Mouse (Mus musculus): ENCODE measurements at regions not wholly inside any gene's neighbourhood (a gene's known extent, or its start where the extent isn't known, plus 50 kb on each side); places are given as distances from the start of the nearest gene placed in this dataset.
A peak's percentile ranks its signal among the peaks of the same experiment; 100 is the strongest.

DNA sequence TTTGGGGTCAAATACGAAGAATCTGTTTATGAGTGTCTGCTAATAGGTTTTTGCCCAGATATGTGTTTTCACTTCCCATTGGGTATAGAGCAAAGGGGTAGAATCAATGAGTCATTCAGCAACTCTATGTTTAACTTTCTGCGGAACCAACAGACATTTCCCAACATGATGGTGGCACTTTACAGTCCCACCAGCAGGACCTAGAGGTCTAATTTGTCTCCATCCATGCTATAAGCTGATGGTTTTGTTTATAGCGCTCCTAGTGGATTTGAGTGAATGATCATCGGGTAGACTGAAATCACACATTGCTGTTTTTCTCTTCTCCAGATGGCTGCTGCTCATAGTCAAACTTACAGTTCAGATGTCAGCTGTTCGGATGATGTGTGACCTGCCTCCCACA is 99.7 kb upstream of the Arid5b start:
- no peak for DNase-seq (ENCODE audit: low read depth, low spot score)

DNA sequence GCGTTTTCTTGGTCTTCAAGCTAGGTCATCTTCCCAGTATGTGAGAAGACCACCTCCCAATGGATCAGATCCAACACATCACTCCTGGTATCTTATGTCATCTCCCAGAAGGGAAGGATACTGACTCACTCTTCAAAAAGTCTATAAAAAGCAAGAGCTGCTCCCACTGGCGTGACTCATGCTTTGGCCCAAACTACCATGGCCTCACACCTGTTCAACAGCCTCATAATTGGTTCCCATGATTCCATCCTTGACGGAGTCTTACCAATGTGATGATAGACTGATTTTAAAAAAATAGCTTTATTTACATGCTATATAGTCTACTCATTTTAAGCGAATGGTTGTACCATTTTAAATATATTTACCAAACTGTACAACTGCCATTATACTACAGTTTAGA is 98.9 kb upstream of the Arid5b start:
- DNase-seq (ENCODE audit: low read depth, low spot score), result no peak

DNA sequence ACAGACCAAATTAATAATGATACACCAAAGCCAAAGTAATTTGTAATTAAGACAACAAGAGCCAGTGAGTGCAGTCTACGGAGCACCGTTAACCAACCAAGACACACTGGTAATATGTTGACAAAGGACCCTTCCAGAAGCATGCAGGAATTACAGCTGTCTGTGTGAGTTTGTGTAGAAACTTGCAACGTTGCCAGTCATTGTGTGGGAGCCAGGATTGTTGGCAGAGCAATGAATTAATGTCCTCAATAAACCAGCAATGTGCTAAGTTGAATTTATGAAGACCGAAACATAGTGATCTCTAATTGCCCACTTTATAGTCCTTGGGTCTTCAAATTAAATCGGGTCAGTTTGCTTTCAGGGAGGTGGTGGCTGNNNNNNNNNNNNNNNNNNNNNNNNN is 95.3 kb upstream of the Arid5b start:
- no peak for DNase-seq (ENCODE audit: low read depth, low spot score)

DNA sequence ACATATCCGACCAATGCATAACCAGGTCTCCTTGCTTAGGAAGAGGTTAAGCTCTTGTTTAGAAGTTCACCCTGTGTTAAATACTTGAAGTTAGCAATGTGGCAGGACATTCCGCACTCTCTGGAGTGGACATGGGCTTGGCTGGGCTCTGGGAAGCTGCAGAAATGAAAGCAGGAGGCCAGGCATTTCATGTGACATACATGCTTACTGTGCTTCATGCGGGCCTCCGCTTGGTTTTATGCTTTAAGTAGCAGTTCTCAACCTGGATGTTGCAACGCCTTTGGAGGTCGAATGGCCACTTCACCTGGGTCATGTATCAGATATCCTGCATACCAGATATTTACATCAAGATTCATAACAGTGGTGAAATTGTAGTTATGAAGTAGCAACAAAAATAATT is 93.2 kb upstream of the Arid5b start:
- no peak for DNase-seq (ENCODE audit: low read depth, low spot score)

DNA sequence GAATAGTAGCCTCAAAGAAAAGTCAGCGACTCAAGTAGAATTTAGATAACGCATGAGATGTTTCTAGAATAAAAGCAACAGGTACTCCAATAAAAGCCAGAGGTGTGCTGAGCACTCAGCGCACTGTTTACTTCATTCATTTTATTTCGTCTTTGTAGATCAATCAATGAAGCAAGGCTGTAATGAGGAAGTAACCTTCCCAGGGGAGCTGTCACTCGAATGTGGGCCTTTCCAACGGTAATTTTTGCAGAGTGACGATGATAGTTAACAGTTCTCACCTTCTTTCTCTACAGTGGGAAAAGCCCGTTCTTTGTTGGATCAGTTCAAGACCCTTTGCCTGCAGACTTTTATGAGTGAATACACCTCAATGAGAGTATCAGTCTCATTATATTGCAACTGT is 92.4 kb upstream of the Arid5b start:
- DNase-seq (ENCODE audit: low read depth, low spot score), result no peak

DNA sequence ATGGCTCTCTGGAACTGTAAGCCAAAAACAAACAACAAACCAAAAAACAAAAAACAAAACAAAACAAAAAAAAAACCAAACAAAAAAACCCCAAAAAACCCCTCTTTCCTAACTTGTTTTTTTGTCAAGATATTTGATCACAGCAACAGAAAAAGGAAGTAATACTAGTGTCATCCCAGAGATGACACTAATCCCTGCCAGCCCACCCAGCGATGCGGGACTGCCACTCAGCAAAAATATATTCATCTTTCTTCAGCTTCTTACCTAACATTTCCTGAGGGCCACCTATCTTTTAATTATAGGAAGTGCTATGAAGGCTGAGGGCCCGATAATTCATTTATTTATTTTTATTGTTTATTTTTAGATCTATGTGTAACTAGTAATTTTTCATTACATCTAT is 88.3 kb upstream of the Arid5b start:
- DNase-seq (ENCODE audit: low read depth, low spot score), result no peak

DNA sequence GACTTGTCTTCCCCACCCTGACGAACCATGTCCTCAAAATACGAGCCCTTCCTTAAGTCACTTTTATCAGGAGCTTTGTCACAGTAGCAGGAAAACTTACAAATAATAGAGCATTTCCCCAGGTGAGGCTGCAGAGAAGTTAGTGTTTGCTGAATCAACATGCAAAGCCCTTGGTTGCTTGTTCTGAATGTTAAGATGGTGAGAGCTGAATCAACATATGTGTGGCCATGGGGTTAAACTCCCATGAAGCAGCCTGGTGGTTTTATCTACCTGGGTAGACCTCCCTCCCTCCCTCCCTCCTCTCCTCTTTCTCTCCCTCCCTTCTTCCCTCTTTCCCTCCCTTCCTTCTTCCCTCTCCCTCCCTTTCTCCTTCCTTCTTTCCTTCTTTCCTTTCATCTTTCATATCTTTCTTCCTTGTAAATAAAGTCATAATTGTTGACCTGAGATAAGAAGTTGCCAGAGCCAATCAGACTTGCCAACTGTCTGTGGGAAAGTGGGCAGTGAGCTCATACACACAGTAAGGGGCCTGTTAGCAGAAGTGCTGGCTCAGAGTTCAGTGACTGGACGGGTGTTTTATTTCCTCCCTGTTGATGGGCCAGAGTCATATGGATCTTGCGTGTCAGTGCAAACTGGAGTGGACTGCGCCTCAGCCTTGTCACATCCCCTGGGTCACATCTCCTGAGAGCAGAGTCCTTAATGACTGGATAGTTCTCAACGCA is 82.4 kb upstream of the Arid5b start:
- DNase-seq (ENCODE audit: low read depth, low spot score), result no peak

DNA sequence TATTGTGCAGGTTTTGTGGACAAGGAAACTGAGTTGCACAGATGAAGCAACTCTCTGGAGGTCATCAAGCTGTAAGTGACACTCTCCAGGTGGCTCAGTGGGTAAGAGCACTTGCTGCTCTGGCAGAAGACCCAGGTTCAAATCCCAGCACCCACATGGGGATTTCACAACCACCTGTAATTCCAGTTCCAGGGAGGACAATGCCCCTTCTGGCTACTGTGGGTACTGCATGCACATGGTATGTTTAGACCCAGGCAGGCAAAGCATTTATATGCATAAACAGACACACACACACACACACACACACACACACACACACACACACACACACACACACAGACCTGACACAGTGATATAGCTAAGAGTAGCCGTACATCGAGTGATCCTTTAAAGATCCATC is 80.6 kb upstream of the Arid5b start:
- no peak for DNase-seq (ENCODE audit: low read depth, low spot score)

DNA sequence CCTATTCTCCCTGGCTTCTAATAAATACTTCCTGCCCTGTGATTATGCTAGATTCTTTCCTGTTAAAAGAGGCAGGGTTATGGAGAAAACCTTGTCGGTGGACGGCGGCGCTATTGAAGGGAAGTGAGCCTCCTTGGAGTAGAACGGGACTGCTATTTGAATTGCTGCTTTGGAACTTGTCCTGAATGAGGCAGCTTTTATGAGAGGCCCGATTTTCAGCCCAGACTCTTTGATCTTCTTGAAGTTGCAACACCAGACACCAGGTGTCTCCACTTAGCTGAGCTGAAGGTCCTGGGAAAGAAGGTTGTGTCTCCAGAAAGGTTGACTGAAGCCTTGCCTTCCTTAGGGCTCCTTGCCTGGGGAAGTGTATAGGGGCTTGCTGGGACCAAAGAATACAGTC is 78.4 kb upstream of the Arid5b start:
- DNase-seq (ENCODE audit: low read depth, low spot score), result peak; percentile 76

DNA sequence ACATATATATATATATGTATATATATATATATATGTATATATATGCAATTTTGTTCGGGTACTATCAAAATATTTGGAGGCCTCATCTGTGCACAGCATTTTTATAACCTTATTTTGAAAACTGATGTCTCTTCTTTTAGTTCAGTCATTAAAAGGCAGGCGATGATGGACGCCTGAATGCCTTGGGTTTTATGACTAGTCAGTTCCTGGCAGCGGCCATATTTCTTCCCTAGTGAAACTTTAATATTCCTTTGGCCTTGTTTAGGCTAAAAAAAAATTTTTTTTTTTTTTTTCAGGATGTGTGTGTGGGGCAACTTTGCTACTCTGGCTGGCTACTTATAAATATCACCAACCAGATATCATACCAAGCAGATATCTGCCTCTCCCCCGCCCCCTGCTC is 78.0 kb upstream of the Arid5b start:
- DNase-seq (ENCODE audit: low read depth, low spot score), result peak; percentile 43

DNA sequence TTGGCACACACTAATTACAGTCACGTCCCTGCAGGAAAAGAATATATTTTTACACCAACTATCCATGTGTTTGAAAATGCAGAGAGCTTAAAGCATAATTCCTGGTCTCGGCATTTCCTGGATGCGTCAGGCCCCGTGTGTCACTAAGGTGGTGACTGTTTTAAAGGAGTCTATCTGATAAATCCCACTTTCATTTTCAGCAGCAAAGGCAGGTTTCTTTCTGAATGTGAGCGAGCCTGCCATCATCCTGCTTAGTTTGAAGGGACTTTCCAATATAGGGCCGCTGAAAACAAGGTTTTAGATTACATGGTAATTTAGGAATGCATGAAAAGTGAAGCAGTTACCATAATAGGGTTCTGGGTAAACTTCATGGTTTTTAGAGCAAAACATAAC is 77.5 kb upstream of the Arid5b start:
- peak; percentile 16 for DNase-seq (ENCODE audit: low read depth, low spot score)

DNA sequence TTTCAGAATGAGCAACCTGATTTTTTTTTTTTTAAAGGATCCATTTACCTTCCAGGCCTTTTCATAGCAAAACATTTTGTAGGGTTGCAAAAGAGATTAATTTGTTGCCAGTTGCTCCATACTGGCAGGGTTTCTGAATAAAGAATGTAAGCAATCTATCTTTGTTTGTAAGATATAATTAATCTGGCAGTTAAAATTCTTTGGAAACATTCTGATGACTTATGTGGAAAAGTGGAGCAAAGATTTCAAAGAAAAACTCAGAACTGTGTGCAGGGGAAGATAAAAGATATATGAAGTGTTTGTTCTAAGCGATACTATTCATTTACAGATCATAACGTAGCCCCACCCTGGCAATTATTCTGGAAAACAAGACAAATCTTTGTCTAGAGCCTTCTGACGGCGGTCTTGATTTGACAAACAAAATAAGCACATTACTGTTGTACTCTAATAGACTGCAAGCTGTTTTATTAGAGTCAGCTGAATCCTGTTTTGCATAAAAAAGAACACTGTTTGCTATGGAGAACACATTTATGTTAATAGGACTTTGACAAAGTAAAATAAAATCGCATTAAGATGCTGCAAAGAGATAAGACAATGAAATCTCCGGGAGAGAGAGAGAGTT is 77.0 kb upstream of the Arid5b start:
- peak; percentile 25 for DNase-seq (ENCODE audit: low read depth, low spot score)

DNA sequence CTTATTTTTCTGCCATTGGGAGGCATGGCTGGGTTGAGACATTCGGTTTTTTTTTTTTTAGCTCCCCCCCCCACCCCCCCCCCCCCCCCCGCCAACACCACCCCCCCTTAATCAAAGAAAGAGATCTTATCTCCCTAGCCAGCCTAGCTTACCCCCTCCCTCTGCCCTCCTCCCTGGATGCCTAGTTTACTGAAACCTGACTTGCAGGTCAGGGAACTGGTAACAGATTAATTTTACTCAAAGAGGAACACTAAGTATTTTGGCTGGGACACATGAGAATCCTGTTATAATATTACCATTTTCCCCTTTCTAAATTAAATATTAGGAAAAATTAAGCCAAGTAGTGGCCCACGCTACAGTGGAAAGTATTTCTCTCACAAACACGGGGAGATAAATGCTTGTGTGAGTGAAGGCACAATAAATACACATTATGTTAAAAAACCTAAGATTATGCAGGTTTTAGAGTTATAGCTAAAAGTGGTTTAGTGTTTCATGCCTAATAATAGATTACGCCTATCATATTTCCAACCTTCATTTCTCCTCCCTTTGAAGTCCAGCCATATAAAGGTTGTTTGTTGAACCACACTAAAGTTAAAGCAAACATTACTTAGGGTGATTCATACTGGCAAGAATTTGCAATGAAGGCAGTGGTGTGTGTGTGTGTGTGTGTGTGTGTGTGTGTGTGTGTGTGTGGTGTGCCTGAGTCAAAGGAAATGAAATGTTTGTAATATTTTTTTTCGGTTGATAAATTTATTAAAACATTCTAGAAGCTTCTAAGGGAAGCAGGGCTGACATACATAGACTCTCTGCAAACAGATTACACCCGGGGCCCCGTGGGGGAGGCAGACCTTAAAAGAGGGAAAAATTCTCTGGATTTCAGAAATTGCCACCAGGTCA is 76.0 kb upstream of the Arid5b start:
- DNase-seq (ENCODE audit: low read depth, low spot score), result peak; percentile 39

DNA sequence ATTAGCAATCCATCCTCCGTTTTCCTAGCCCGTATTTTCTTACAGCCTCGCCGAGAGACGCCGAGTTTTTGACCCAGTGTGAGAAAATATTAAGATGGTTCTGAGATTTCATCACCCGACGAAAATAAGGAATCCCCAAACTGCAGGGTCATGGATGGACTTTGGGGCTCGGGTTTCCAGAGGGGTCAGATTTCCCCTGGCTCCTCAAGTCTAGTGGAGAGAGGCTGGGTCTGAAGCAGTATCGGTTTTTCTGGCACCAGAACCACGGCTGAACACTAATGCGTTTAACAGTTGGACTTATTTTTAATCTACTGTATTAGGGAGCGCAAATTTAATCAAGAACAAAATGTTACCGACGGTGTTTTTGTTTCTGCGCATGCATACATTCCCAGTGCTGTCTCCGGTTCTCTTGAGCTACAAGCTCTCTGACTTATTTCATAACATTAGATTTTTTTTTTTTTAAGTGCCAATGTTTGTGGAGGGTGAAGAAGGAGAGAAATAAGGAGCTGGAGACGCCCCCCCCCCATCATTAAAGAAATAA is 75.2 kb upstream of the Arid5b start:
- peak; percentile 14 for DNase-seq (ENCODE audit: low read depth, low spot score)

DNA sequence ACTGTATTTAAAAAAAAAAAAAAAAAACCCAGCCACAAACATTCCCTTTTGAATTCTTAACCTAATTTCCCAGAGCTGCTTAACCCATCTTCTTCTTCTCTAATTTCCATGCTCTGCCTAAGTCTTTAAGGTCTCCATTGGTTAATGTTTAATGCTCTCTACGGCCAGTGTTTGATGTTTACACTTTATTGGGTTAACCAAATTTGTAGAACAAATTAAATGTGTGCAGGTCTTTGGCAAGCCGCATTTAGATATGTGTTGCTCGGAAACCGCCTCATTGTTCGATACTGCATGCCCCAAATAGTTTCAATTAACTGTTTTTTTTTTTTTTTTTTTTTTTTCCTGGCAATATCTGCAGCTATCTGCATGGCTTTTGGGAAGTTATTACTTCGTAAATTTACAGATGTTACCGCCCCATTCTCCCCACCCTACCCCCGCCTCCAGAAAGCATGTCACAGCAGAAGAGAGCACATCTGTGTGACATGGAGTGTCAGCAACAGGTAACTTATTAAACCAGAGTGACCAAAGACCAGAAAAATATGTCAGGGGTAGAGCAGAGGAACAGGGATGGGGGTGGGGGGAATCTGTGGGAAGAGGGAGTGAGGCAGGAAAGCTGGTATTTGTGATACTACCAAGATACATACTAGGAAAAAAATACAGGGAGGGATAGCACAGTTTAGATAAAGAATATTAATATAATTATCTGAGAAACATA is 73.5 kb upstream of the Arid5b start:
- no peak for DNase-seq (ENCODE audit: low read depth, low spot score)

DNA sequence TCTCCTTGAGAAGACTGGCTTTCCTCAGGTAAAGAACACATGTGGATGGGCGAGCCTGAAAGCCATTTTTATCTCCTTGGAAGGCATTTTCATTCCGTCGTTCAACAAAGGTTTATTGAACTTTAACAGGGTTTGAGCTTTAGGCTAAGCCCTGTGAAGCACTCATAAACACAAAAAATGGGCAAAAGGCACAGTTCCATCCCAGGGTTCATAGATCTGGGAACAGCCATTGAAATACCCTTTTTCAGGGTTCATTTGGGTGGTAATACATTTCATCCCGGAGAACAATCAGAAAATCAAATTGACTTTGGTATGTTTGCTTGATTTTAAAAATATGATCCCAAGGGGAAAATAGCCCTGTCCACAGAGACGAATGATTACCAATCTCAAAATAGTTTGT is 72.9 kb upstream of the Arid5b start:
- DNase-seq (ENCODE audit: low read depth, low spot score), result no peak

DNA sequence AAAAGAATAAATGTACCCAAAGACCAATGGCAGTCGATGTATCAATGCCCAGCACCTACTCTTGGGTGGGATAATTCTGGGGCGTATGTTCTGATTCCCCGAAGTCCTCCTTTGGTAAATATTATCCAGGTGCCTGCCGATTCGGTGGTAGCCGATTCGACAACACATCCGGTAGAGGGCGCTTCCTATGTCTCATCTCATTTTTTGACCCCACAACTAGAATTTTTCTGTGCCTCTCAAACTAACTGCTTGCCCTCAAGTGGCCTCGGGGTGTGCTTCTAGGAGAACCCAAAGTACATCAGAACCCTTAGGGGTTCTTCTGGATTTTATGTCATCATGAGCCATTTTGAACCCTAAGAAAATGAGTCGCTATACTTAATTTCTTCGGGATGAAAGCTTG is 72.3 kb upstream of the Arid5b start:
- DNase-seq (ENCODE audit: low read depth, low spot score), result no peak

DNA sequence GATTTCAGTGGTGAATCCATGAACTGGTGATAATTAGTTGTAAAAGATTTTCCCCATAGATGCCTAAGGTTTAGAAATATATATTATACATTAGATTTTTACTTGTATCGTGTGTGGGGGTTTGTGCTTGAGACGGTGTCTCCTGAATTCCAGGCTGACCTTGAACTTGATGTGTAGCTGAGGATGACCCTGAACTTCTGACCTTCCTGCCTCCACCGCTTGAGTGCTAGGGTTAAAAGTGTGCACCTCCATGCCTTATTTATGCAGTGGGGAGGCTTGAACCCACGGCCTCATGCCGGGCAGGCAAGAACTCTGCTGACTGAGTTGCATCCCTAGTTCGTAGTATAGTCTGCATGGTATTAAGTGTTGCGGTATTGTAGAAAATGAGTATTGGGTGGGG is 69.3 kb upstream of the Arid5b start:
- DNase-seq (ENCODE audit: low read depth, low spot score), result no peak

DNA sequence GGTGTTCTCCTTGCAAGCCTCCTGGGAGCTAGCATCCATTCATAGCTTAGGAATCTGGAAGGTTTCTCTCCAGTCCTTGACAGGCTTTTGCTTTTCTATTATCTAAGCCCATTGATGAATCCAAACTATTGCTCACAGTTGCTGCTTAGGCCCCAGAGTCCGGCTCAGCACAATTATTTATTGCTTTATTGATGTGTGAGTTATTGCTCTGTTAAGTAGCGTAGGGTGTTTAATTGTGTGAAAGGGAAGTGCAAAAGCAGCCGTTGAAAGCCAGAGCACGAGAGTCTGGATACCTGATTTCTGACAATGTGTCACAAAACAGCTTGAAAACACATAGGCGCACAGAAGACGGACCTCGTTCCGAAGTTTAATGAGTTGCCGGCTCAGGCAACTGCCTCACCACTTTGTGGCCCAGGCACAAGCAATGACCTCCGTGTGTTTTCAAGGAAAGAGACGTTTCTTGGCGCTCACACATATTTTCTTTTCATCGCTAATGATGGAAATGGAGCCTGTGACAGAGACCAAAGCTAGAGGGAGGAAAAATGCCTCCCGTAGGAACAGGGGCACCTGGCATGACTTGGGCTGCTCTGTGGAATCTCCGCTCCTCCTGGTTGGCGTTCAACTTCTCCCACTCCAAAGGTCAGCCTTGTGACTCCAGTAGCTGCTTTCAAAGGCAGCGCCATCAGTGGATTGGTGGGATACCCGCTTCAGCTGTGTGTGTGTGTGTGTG is 66.6 kb upstream of the Arid5b start:
- DNase-seq (ENCODE audit: low read depth, low spot score), result peak; percentile 77

DNA sequence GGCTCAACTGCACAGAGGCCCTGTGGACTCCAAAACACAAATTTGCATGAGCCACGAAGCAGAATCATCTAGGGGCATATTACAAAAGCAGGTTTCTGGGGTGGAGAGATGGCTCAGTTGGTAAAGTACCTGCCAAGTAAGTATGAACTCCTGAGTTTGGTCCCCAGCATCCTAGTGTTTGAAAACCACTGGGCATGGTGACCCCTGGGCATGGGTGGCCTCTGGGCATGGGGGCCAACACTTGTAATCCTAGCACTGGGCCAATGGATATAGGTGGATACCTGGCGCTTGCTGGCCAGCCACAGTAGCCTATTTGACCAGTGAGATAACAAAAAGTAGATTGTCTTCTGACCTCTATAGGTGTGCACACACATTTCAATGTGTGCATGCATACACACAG is 65.7 kb upstream of the Arid5b start:
- no peak for DNase-seq (ENCODE audit: low read depth, low spot score)

DNA sequence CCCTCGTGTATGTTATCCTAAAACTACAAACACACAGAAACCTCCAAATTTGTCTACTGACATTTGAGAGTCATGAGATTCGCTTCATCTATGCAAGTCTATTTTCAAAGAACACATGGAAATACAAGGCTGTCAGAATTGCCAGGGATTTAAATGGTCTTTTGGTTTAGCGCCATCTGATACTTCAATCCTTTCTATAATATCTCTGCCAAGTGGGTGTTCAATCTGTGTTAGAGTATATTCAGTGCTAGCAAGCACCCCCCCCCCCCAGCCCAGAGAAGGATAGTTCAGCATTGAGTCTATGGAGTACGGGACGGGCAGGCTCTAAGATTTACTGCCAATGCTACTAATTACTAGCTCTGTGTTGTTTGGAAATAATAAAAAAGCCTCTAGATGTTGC is 55.5 kb upstream of the Arid5b start:
- no peak for DNase-seq (ENCODE audit: low read depth, low spot score)
